Mouse (Mus musculus): Measurements from ENCODE around the gene Fzd4. TPM values are rescaled to one million over a fixed set of nuclear protein-coding genes. Genes with fewer than 3 reads are reported as not detected.

Fzd4 gene
- 6.4 and 7.3 TPM in 2 replicates for polyA plus RNA-seq (2015; fragmentation: Nextera tagmentation; extraction: Ambion mirVana)

DNA sequence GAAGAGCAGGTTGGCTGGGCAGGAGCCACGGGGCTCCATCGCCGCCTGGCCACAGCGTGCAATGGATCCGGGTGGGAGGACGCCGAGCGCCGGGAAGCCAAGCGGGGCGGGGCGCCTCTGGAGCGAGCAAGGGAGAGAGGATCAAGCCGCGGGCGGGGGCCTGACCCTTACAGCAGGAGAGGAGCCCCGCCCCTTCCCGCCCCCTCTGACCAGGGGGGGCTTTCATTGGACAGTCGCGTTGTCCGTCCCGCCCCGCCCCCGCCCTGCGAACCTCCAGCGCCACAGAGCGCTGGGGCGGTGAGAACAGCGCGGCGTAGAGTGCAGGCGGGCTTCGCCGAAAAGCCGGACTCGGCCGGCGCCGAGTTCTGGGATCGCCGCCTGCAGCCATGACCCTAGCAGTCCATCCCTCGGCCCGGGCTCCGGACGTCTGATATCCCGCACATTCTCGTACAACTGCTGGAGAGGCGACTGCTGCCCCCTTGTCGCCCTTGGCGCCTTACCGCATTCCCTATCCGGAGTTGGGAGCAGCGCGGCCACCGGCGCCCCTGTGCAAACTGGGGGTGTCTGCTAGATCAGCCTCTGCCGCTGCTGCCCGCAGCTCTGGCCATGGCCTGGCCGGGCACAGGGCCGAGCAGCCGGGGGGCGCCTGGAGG is at the start of gene Fzd4, which contains the start of gene Tmem135:
Gene Fzd4, plus strand, starts transcription at position 275 of the 653 bp plus-strand sequence.
Gene Tmem135, minus strand, starts transcription at position 142 of the 653 bp plus-strand sequence.
- peak within 1 kb of the TSS; percentile 86 for H3K4me3 ChIP-seq (ENCODE audit: low read depth, low read length)
- H3K9ac ChIP-seq (ENCODE audit: low read depth, low read length) = peak within 1 kb of the TSS; percentile 85
- H3K27ac ChIP-seq (ENCODE audit: low read depth, low read length) = peak within 1 kb of the TSS; percentile 93
- peaks cover 11% of the 10 kb centered on the region; the same call in 1 of the 2 replicates for H3K36me3 ChIP-seq (ENCODE audit: control insufficient read depth, insufficient read depth)
- ATAC-seq = peak; percentile 97
- H3K4me2 ChIP-seq (replicated peaks; ENCODE audit: low read depth) = peak within 1 kb of the TSS; percentile 99
- WGBS = under 1% methylated on average over 59 of the region's 62 CpGs
- no peaks in the 10 kb centered on the region for H3K27me3 ChIP-seq (replicated peaks; ENCODE audit: control insufficient read depth, insufficient read depth, low read length)
- H3K4me1 ChIP-seq (replicated peaks; ENCODE audit: control insufficient read depth, insufficient read depth, low read length) = peaks cover 8% of the 10 kb centered on the region; the same call in 1 of the 2 replicates
- TF ChIP-seq CTCF (IDR thresholded peaks at IDR 0.05; ENCODE audit: low read depth) = peak; percentile 37; the same call in 1 of the 2 replicates
- H3K9me3 ChIP-seq (ENCODE audit: control insufficient read depth) = no peaks in the 10 kb centered on the region

- Histone ChIP-seq H3K27ac (ENCODE audit: low read depth, low read length) (no peak overlapping the region), H3K9ac (ENCODE audit: low read depth, low read length) (no peak overlapping the region), H3K4me3 (ENCODE audit: low read depth, low read length) (no peak overlapping the region), H3K4me2 (replicated peaks; ENCODE audit: low read depth) (no peak overlapping the region), H3K27me3 (replicated peaks; ENCODE audit: control insufficient read depth, insufficient read depth, low read length) (no peaks in the 10 kb centered on the region), H3K36me3 (ENCODE audit: control insufficient read depth, insufficient read depth) (no peaks in the 10 kb centered on the region), H3K9me3 (ENCODE audit: control insufficient read depth) (no peaks in the 10 kb centered on the region), H3K4me1 (replicated peaks; ENCODE audit: control insufficient read depth, insufficient read depth, low read length) (no peaks in the 10 kb centered on the region)
- no peak for TF ChIP-seq CTCF (IDR thresholded peaks at IDR 0.05; ENCODE audit: low read depth)
- ATAC-seq = no peak
- WGBS = 64% methylated on average over 8 of the region's 8 CpGs
Observed at GRCm38 (mm10) chr7:89355519-89356255, 48.5 kb upstream of the Fzd4 start.

GRCm38 (mm10) chr7:89356307-89356706 is 47.8 kb upstream of the Fzd4 start:
- ATAC-seq = no peak
- H3K27ac ChIP-seq (ENCODE audit: low read depth, low read length) = no peak overlapping the region

GRCm38 (mm10) chr7:89363975-89364374 is 40.2 kb upstream of the Fzd4 start:
- Histone ChIP-seq H3K27ac (ENCODE audit: low read depth, low read length) (no peak overlapping the region), H3K27me3 (replicated peaks; ENCODE audit: control insufficient read depth, insufficient read depth, low read length) (no peaks in the 10 kb centered on the region), H3K4me2 (replicated peaks; ENCODE audit: low read depth) (no peak overlapping the region), H3K36me3 (ENCODE audit: control insufficient read depth, insufficient read depth) (no peaks in the 10 kb centered on the region), H3K4me1 (replicated peaks; ENCODE audit: control insufficient read depth, insufficient read depth, low read length) (0 out of 2 replicates have a peak, but pooled peaks cover 3% of the 10 kb centered on the region), H3K9ac (ENCODE audit: low read depth, low read length) (no peak overlapping the region), H3K9me3 (ENCODE audit: control insufficient read depth) (no peaks in the 10 kb centered on the region), H3K4me3 (ENCODE audit: low read depth, low read length) (no peak overlapping the region)
- no peak for ATAC-seq
- TF ChIP-seq CTCF (IDR thresholded peaks at IDR 0.05; ENCODE audit: low read depth) = no peak
- WGBS = 85% methylated on average over 5 of the region's 5 CpGs

More at GRCm38 (mm10) chr7:89356307-89356706, 47.8 kb upstream of the Fzd4 start:
- WGBS = 60% methylated on average over 4 of the region's 4 CpGs
- no peaks in the 10 kb centered on the region for H3K4me1 ChIP-seq (replicated peaks; ENCODE audit: control insufficient read depth, insufficient read depth, low read length)
- no peak for TF ChIP-seq CTCF (IDR thresholded peaks at IDR 0.05; ENCODE audit: low read depth)
- H3K27me3 ChIP-seq (replicated peaks; ENCODE audit: control insufficient read depth, insufficient read depth, low read length) = no peaks in the 10 kb centered on the region
- H3K9ac ChIP-seq (ENCODE audit: low read depth, low read length) = no peak overlapping the region
- no peak overlapping the region for H3K4me3 ChIP-seq (ENCODE audit: low read depth, low read length)
- no peaks in the 10 kb centered on the region for H3K36me3 ChIP-seq (ENCODE audit: control insufficient read depth, insufficient read depth)
- no peak overlapping the region for H3K4me2 ChIP-seq (replicated peaks; ENCODE audit: low read depth)
- H3K9me3 ChIP-seq (ENCODE audit: control insufficient read depth) = no peaks in the 10 kb centered on the region

- TF ChIP-seq CTCF (IDR thresholded peaks at IDR 0.05; ENCODE audit: low read depth) = no peak
- Histone ChIP-seq H3K4me1 (replicated peaks; ENCODE audit: control insufficient read depth, insufficient read depth, low read length) (0 out of 2 replicates have a peak, but pooled peaks cover 3% of the 10 kb centered on the region), H3K9me3 (ENCODE audit: control insufficient read depth) (no peaks in the 10 kb centered on the region), H3K27me3 (replicated peaks; ENCODE audit: control insufficient read depth, insufficient read depth, low read length) (no peaks in the 10 kb centered on the region), H3K4me2 (replicated peaks; ENCODE audit: low read depth) (no peak overlapping the region), H3K9ac (ENCODE audit: low read depth, low read length) (no peak overlapping the region), H3K4me3 (ENCODE audit: low read depth, low read length) (no peak overlapping the region), H3K27ac (ENCODE audit: low read depth, low read length) (no peak overlapping the region), H3K36me3 (ENCODE audit: control insufficient read depth, insufficient read depth) (no peaks in the 10 kb centered on the region)
- ATAC-seq = no peak
- 41% methylated on average over 10 of the region's 10 CpGs for WGBS
Observed at GRCm38 (mm10) chr7:89365135-89365880, 38.8 kb upstream of the Fzd4 start.

- Histone ChIP-seq H3K9ac (ENCODE audit: low read depth, low read length) (no peak overlapping the region), H3K27ac (ENCODE audit: low read depth, low read length) (no peak overlapping the region), H3K4me1 (replicated peaks; ENCODE audit: control insufficient read depth, insufficient read depth, low read length) (peaks cover 3% of the 10 kb centered on the region; the same call in 1 of the 2 replicates), H3K4me2 (replicated peaks; ENCODE audit: low read depth) (no peak overlapping the region), H3K4me3 (ENCODE audit: low read depth, low read length) (no peak overlapping the region), H3K27me3 (replicated peaks; ENCODE audit: control insufficient read depth, insufficient read depth, low read length) (no peaks in the 10 kb centered on the region), H3K9me3 (ENCODE audit: control insufficient read depth) (no peaks in the 10 kb centered on the region), H3K36me3 (ENCODE audit: control insufficient read depth, insufficient read depth) (no peaks in the 10 kb centered on the region)
- no peak for TF ChIP-seq CTCF (IDR thresholded peaks at IDR 0.05; ENCODE audit: low read depth)
- 30% methylated on average over 3 of the region's 3 CpGs for WGBS
- ATAC-seq = no peak
Observed at GRCm38 (mm10) chr7:89367643-89368042, 36.5 kb upstream of the Fzd4 start.
